In the genomic region with DNA sequence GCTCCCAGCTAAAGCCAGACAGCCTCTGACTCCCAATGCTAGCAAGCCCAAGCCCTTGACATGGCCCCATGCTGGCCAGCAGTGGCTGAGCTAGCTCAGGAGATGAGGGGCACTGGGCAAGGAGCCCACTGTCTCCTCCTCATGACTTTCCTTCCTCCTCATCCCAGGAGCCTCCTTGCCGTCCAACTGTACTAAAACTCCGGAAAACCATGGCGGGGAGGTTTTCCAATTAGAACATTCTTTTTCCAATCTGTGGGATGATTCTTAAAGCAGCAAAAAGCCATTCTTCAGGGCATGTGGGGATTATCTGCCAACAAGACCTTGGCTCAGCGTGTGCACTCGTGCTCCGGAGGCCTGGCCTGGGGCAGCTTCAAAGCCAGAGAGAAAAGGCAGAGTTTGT, we compare ENCODE assay signal across 31 mouse cellular contexts. TPM values are rescaled to one million over a fixed set of nuclear protein-coding genes. Genes with fewer than 3 reads are reported as not detected.
DNase-seq lines count a peak whose midpoint lies in the region; ATAC-seq and TF ChIP-seq lines count a peak whose summit lies in the region.
"Had no signal": no experiment of that assay in that cellular context is flagged by ENCODE, and none has a peak within 500 bp of the region (broad histone marks: within the 10 kb centered on the region; RNA-seq: fewer than 3 reads in every experiment).

No protein-coding gene starts in this region.

- H3K9me3 ChIP-seq in intestine, embryonic 14.5 days (ENCODE audit: control insufficient read depth, low read length): no peaks in the 10 kb centered on the region
- no peaks in the 10 kb centered on the region for H3K9me3 ChIP-seq in intestine, embryonic 15.5 days
- H3K9me3 ChIP-seq: embryonic facial prominence, embryonic 12.5 days; embryonic facial prominence, embryonic 15.5 days; G1E; hindbrain, embryonic 12.5 days; hindbrain, embryonic 15.5 days had no signal

- TF ChIP-seq CTCF in gastrocnemius, adult 2 months (IDR thresholded peaks at IDR 0.05): no peak

- no peak for DNase-seq in gastrocnemius, adult 2 months
- DNase-seq in gastrocnemius, postnatal 10 days: no peak
- peak; percentile 27 for DNase-seq in intestine, embryonic 14.5 days (ENCODE audit: low spot score)
- peak; percentile 39 for DNase-seq in adipocyte (ENCODE audit: low spot score)
- no peak for DNase-seq in right cerebral cortex, adult 18-20 months
- DNase-seq: adrenal gland, adult 2 months; B cell, adult 2 months; cerebellum, adult 11 months; cerebellum, adult 2 months; cerebellum, adult 9-11 months; cerebellum, postnatal 25 days; forebrain, postnatal 0 days; kidney, adult 18-20 months had no signal

- H3K27me3 ChIP-seq in intestine, embryonic 14.5 days (replicated peaks; ENCODE audit: control insufficient read depth, insufficient read depth, low read length): 0 out of 2 replicates have a peak, but pooled peaks cover 5% of the 10 kb centered on the region
- H3K27me3 ChIP-seq in intestine, embryonic 15.5 days (replicated peaks): no peaks in the 10 kb centered on the region
- H3K27me3 ChIP-seq: CH12.LX had no signal

- H3K36me3 ChIP-seq in intestine, embryonic 14.5 days (ENCODE audit: control insufficient read depth, insufficient read depth, low read length): no peaks in the 10 kb centered on the region
- no peaks in the 10 kb centered on the region for H3K36me3 ChIP-seq in intestine, embryonic 15.5 days
- H3K36me3 ChIP-seq: embryonic facial prominence, embryonic 12.5 days; embryonic facial prominence, embryonic 15.5 days; G1E; hindbrain, embryonic 12.5 days; hindbrain, embryonic 15.5 days had no signal

- no peak overlapping the region for H3K4me2 ChIP-seq in intestine, embryonic 14.5 days (ENCODE audit: low read length)
- no peak overlapping the region for H3K4me2 ChIP-seq in intestine, embryonic 15.5 days (replicated peaks)
- H3K4me2 ChIP-seq: embryonic facial prominence, embryonic 12.5 days; embryonic facial prominence, embryonic 15.5 days; heart, embryonic 11.5 days; hindbrain, embryonic 12.5 days; hindbrain, embryonic 15.5 days had no signal

- no peak for ATAC-seq in intestine, embryonic 14.5 days (replicated peaks; ENCODE audit: low FRiP score, low TSS enrichment, low read depth)
- ATAC-seq in intestine, embryonic 15.5 days: no peak
- ATAC-seq: forebrain, embryonic 14.5 days; forebrain, postnatal 0 days; intestine, embryonic 16.5 days; Patski had no signal

- no peak overlapping the region for H3K9ac ChIP-seq in intestine, embryonic 14.5 days (ENCODE audit: low read length)
- H3K9ac ChIP-seq in intestine, embryonic 15.5 days: no peak overlapping the region
- H3K9ac ChIP-seq: embryonic facial prominence, embryonic 12.5 days; embryonic facial prominence, embryonic 15.5 days; forebrain, postnatal 0 days; hindbrain, embryonic 12.5 days; hindbrain, embryonic 15.5 days had no signal

- no peaks in the 10 kb centered on the region for H3K4me1 ChIP-seq in intestine, embryonic 14.5 days (replicated peaks; ENCODE audit: control insufficient read depth, insufficient read depth, low read length)
- H3K4me1 ChIP-seq in intestine, embryonic 15.5 days (replicated peaks): no peaks in the 10 kb centered on the region
- H3K4me1 ChIP-seq: embryonic facial prominence, embryonic 12.5 days; embryonic facial prominence, embryonic 15.5 days; hindbrain, embryonic 12.5 days; hindbrain, embryonic 15.5 days had no signal

- 73% methylated on average over 6 of the region's 6 CpGs for WGBS in intestine, embryonic 14.5 days
- WGBS in intestine, embryonic 15.5 days: 64% methylated on average over 6 of the region's 6 CpGs

- H3K4me3 ChIP-seq in gastrocnemius, adult 2 months: no peak overlapping the region
- H3K4me3 ChIP-seq in intestine, embryonic 14.5 days (ENCODE audit: low read depth, low read length): no peak overlapping the region
- H3K4me3 ChIP-seq in intestine, embryonic 15.5 days (replicated peaks): no peak overlapping the region
- H3K4me3 ChIP-seq: embryonic facial prominence, embryonic 12.5 days; embryonic facial prominence, embryonic 15.5 days; heart, adult 2 months; hindbrain, embryonic 12.5 days; hindbrain, embryonic 15.5 days had no signal

- intact Hi-C loops in gastrocnemius, adult 2 months (cut with DNase I): no loop called here

- peak overlapping the region; percentile 28 for H3K27ac ChIP-seq in gastrocnemius, adult 2 months
- H3K27ac ChIP-seq in intestine, embryonic 14.5 days (ENCODE audit: low read depth): no peak overlapping the region
- no peak overlapping the region for H3K27ac ChIP-seq in intestine, embryonic 15.5 days
- H3K27ac ChIP-seq: embryonic facial prominence, embryonic 12.5 days; embryonic facial prominence, embryonic 15.5 days; heart, adult 2 months; hindbrain, embryonic 12.5 days; hindbrain, embryonic 15.5 days had no signal

RNA-seq across cellular contexts. Expression of a gene that starts 4.3 kb away (rescaled TPM):
- 1 to 10 TPM in 1 of 2 experiments, under 1 TPM in 1; 0.82 to 2.5 TPM for total RNA-seq in gastrocnemius, adult 2 months (2021)
- total RNA-seq in gastrocnemius, postnatal 10 days (2021): 10 to 100 TPM; 12.5 to 15.7 TPM
- 8.9 and 12.1 TPM in 2 replicates for polyA plus RNA-seq in intestine, embryonic 14.5 days (2014; fragmentation: Nextera tagmentation; extraction: Ambion mirVana)
- polyA plus RNA-seq in intestine, embryonic 15.5 days (2015; fragmentation: Nextera tagmentation; extraction: Ambion mirVana): 6.8 and 6.9 TPM in 2 replicates
- total RNA-seq: CH12.LX; common myeloid progenitor, adult 5-6 weeks; hematopoietic stem cell, adult 5-6 weeks had no signal
- polyA plus RNA-seq: G1E had no signal

RNA-seq across cellular contexts. Expression of a gene that starts 54.1 kb away (rescaled TPM):
- total RNA-seq in gastrocnemius, adult 2 months (2021): under 1 TPM in 1 of 2 experiments, not detected in 1; 0.14 TPM
- total RNA-seq in gastrocnemius, postnatal 10 days (2021): not detected
- 0.09 and 0.26 TPM in 2 replicates for polyA plus RNA-seq in intestine, embryonic 14.5 days (2014; fragmentation: Nextera tagmentation; extraction: Ambion mirVana)
- 0.09 TPM in 1 of 2 replicates, not detected in the other for polyA plus RNA-seq in intestine, embryonic 15.5 days (2015; fragmentation: Nextera tagmentation; extraction: Ambion mirVana)
- total RNA-seq: common myeloid progenitor, adult 5-6 weeks; G1E; heart, adult 2 months; heart, postnatal 25 days; hematopoietic stem cell, adult 5-6 weeks had no signal
- polyA plus RNA-seq: adrenal gland, adult 2 months; forebrain, embryonic 14.5 days; G1E; gonadal fat pad, adult 2 months; heart, adult 2 months; heart, embryonic 11.5 days; heart, embryonic 14.5 days; heart, postnatal 0 days; hindbrain, embryonic 12.5 days; intestine, embryonic 16.5 days; Patski had no signal

Comparison
In these comparisons a context has a peak if more than half of its experiments do, and no peak if none do; other contexts are left out.
1. DNase-seq: peak in intestine, embryonic 14.5 days (single experiment) and adipocyte (single experiment); none in gastrocnemius, adult 2 months (single experiment), gastrocnemius, postnatal 10 days (single experiment) and right cerebral cortex, adult 18-20 months (single experiment).